Mouse (Mus musculus) megakaryocyte, embryonic 14.5 days (primary cell): Measurements from ENCODE around the gene E130309D02Rik. TPM values are rescaled to one million over a fixed set of nuclear protein-coding genes. Genes with fewer than 3 reads are reported as not detected.

ENCODE experiments used
- H3K27me3 ChIP-seq: replicated peaks from 2 replicates; pipeline ENCODE3; 2012; ENCODE audit warnings: inconsistent platforms
- H3K36me3 ChIP-seq: replicated peaks from 2 replicates; pipeline ENCODE3; 2012; ENCODE audit warnings: low read length, inconsistent platforms, mixed read lengths
- H3K4me1 ChIP-seq: 2 replicates; pipeline ENCODE4 v1.6.1; 2012; ENCODE audit warnings: inconsistent platforms
- H3K4me3 ChIP-seq: replicated peaks from 2 replicates; pipeline ENCODE3; 2012; ENCODE audit warnings: moderate library complexity, mild to moderate bottlenecking, inconsistent platforms
- H3K9me3 ChIP-seq: 2 replicates; pipeline ENCODE4 v1.6.1; 2012; ENCODE audit warnings: inconsistent platforms
- FLI1 ChIP-seq: IDR thresholded peaks from 2 replicates; pipeline ENCODE4 v1.6.1; 2012; ENCODE audit warnings: low read length, inconsistent platforms, mixed read lengths
- GATA1 ChIP-seq: IDR thresholded peaks from 3 replicates; pipeline ENCODE4 v1.6.1; 2012; ENCODE audit warnings: mixed read lengths, low read length, inconsistent platforms, borderline replicate concordance
- polyA plus RNA-seq: library from polyadenylated mRNA; stranded (reverse); fragments of >175 nt; gene quantifications from 2 replicates; pipeline ENCODE4 v1.2.3, GENCODE M21; 2012; ENCODE audit warnings: low replicate concordance; ENCODE audit not compliant: insufficient read depth

Gene E130309D02Rik
- polyA plus RNA-seq: 53.2 and 90.1 TPM in 2 replicates

- Histone ChIP-seq H3K4me3 (peak within 1 kb of the TSS; percentile 99), H3K9me3 (no peaks in the 10 kb centered on the region), H3K36me3 (peaks cover 78% of the 10 kb centered on the region), H3K27me3 (no peaks in the 10 kb centered on the region), H3K4me1 (peaks cover 56% of the 10 kb centered on the region)
- TF ChIP-seq FLI1 (no peak), GATA1 (no peak)
Observed at GRCm38 (mm10) chr5:143314730-143315513, at the start of gene E130309D02Rik. TSS of gene E130309D02Rik (minus strand) at chr5:143315360.

GRCm38 (mm10) chr5:143363678-143364615 is 48.8 kb upstream of the E130309D02Rik start:
- H3K4me1 ChIP-seq: peaks cover 20% of the 10 kb centered on the region
- H3K4me3 ChIP-seq: peak overlapping the region; percentile 88
- peaks cover 86% of the 10 kb centered on the region for H3K27me3 ChIP-seq
- TF ChIP-seq FLI1: no peak
- peaks cover 9% of the 10 kb centered on the region for H3K9me3 ChIP-seq
- no peaks in the 10 kb centered on the region for H3K36me3 ChIP-seq

- no peak overlapping the region for H3K4me3 ChIP-seq
- H3K9me3 ChIP-seq: peaks cover 9% of the 10 kb centered on the region
- no peaks in the 10 kb centered on the region for H3K36me3 ChIP-seq
- H3K27me3 ChIP-seq: peaks cover 93% of the 10 kb centered on the region
- peaks cover 29% of the 10 kb centered on the region for H3K4me1 ChIP-seq
- no peak for TF ChIP-seq FLI1
- TF ChIP-seq GATA1: no peak
Observed at GRCm38 (mm10) chr5:143361428-143361827, 46.3 kb upstream of the E130309D02Rik start.

- Histone ChIP-seq H3K27me3 (peaks cover 90% of the 10 kb centered on the region), H3K9me3 (peaks cover 9% of the 10 kb centered on the region), H3K4me3 (no peak overlapping the region), H3K36me3 (no peaks in the 10 kb centered on the region), H3K4me1 (peaks cover 36% of the 10 kb centered on the region)
- no peak for TF ChIP-seq GATA1
- TF ChIP-seq FLI1: no peak
Observed at GRCm38 (mm10) chr5:143360000-143360399, 44.8 kb upstream of the E130309D02Rik start.

DNA sequence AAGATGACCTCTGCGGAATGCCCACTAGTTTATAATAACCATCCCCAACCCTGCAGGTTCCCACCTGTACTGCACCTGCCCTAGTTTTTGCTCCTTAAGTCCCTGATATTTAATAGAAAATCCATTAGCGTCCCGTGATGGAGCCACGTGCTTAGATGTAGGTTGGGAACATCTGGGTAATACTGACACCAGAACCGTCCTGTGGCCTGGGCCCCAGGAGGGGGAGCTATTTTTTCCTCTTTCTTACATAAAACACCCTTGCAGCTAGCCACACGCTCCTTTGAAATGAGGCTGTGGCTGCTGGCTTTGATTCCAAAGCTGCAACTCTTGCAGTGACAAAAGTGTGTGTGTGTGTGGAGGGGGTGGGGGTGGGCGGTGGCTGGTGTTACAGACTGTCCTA is 44.1 kb upstream of the E130309D02Rik start:
- H3K27me3 ChIP-seq: peaks cover 90% of the 10 kb centered on the region

DNA sequence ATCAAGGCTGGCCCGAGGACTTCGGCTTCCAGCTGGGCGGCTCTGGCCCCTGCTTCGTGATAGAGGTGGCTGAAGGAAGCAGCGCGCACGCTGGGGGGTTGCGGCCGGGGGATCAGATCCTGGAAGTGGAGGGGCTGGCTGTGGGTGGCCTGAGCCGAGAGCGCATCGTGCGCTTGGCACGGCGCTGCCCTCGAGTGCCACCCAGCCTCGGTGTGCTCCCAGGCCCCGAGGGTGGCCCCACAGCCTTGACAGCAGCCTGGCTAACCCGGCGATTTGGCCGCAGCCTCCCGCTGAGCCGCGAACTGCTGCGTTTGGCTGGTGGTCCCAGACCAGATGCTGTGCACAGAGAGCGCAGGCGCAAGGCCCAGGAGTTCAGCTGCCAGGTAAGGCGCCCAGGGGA is 42.4 kb upstream of the E130309D02Rik start:
- peaks cover 20% of the 10 kb centered on the region for H3K4me1 ChIP-seq
- peaks cover 30% of the 10 kb centered on the region for H3K9me3 ChIP-seq
- no peak for TF ChIP-seq GATA1
- H3K27me3 ChIP-seq: peaks cover 85% of the 10 kb centered on the region
- peak overlapping the region; percentile 64 for H3K4me3 ChIP-seq
- H3K36me3 ChIP-seq: no peaks in the 10 kb centered on the region

More for the DNA sequence above, 44.1 kb upstream of the E130309D02Rik start:
- Histone ChIP-seq H3K9me3 (peaks cover 16% of the 10 kb centered on the region), H3K36me3 (no peaks in the 10 kb centered on the region), H3K4me3 (no peak overlapping the region), H3K4me1 (peaks cover 31% of the 10 kb centered on the region)
- TF ChIP-seq FLI1: no peak
- no peak for TF ChIP-seq GATA1

- peaks cover 34% of the 10 kb centered on the region for H3K9me3 ChIP-seq
- H3K27me3 ChIP-seq: peaks cover 81% of the 10 kb centered on the region
- H3K4me1 ChIP-seq: peaks cover 20% of the 10 kb centered on the region
- TF ChIP-seq GATA1: no peak
- no peak for TF ChIP-seq FLI1
- no peaks in the 10 kb centered on the region for H3K36me3 ChIP-seq
- peak within 1 kb of the TSS; percentile 64 for H3K4me3 ChIP-seq
Observed at GRCm38 (mm10) chr5:143356686-143357388, 41.7 kb upstream of the E130309D02Rik start, which contains the start of gene Grid2ip. TSS of gene Grid2ip (plus strand) at chr5:143357338.

DNA sequence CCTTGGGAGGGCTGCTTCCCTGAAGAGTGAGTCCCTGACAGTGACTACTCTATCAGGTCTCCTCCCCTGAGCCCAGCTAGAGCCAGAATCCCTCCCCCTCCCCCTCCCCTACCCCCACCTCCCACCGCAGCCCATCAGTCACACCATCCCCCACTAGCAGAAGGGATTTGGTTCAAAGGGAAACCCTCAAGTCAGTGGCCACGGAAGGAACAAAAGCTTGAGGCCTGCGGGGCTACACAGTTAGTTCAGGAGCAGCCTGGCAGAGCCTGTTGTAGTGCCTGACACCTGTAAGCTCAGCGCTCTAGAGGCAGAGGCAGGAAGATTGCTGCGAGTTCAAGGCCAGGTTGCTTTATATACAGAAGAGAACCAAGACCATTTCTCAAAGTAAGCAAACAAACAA is 40.9 kb upstream of the E130309D02Rik start:
- Histone ChIP-seq H3K4me1 (peaks cover 20% of the 10 kb centered on the region), H3K27me3 (peaks cover 74% of the 10 kb centered on the region), H3K9me3 (peaks cover 42% of the 10 kb centered on the region), H3K36me3 (no peaks in the 10 kb centered on the region), H3K4me3 (no peak overlapping the region)
- TF ChIP-seq GATA1: no peak
- no peak for TF ChIP-seq FLI1

DNA sequence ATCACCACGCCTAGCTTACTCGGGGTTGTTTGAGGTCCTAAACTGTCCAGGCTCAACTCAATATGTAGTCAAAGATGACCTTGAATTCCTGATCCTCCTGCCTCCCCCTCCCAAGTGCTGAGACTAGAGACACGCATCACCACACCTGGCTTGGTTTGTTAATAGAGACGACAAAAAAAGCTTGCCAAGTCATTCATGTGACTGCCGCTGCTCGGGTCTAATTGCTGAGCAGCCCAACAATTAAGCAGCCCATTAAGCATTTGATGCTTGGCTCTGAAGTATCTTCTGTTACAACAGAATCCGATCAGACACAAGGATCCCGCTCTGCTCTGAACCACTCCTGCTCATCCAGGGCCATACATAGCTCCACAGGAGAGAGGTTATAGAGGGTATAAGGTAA is 31.2 kb upstream of the E130309D02Rik start:
- Histone ChIP-seq H3K4me3 (no peak overlapping the region), H3K4me1 (peaks cover 3% of the 10 kb centered on the region), H3K36me3 (no peaks in the 10 kb centered on the region), H3K9me3 (peaks cover 41% of the 10 kb centered on the region), H3K27me3 (peaks cover 20% of the 10 kb centered on the region)
- TF ChIP-seq FLI1 (no peak), GATA1 (no peak)
